Mouse (Mus musculus): ENCODE results near the gene Pkm.

GRCm38 (mm10) chr9:59727569-59728286 lies 71.6 kb downstream of the Pkm start:
- no peak for TF ChIP-seq POLR2A (IDR thresholded peaks at IDR 0.05; ENCODE audit: extremely low read depth, insufficient read depth, low read length)
- TF ChIP-seq CTCF (IDR thresholded peaks at IDR 0.05; ENCODE audit: low read depth, low read length), result no peak

Data from liver, adult 2 months (tissue).